ENCODE assay signal across 16 mouse cellular contexts in genomic region chr1:83401079-83401478, GRCm38 (mm10). TPM values are rescaled to one million over a fixed set of nuclear protein-coding genes. Genes with fewer than 3 reads are reported as not detected.
A peak's percentile ranks its signal among the peaks of the same experiment; 100 is the strongest.
DNase-seq lines count a peak whose midpoint lies in the region.
"Had no signal": no experiment of that assay in that cellular context is flagged by ENCODE, and none has a peak within 500 bp of the region (broad histone marks: within the 10 kb centered on the region; RNA-seq: fewer than 3 reads in every experiment).

No protein-coding gene starts in this region.

- peak; percentile 35 to 50 for DNase-seq in left cerebral cortex, adult 18-20 months (ENCODE audit: low spot score in 2 of 2)
- DNase-seq in left cerebral cortex, adult 11 months (ENCODE audit: low spot score) = no peak
- peak; percentile 57 for DNase-seq in right cerebral cortex, adult 18-20 months
- no peak for DNase-seq in right cerebral cortex, postnatal 4 days
- peak; percentile 79 for DNase-seq in brain, adult 2 months (ENCODE audit: low read depth, low spot score)
- peak; percentile 65 for DNase-seq in telencephalon, adult 2 months (ENCODE audit: low read depth, low spot score)
- no peak for DNase-seq in testis, postnatal 14 days (ENCODE audit: low spot score)
- DNase-seq: adrenal gland, adult 2 months; adrenal gland, postnatal 10 days; adrenal gland, postnatal 25 days; cerebellum, adult 11-12 months; cerebellum, adult 2 months; cerebellum, adult 9-10 months; cerebellum, postnatal 10 days; cerebellum, postnatal 25 days had no signal

RNA-seq across cellular contexts. Expression of gene Sphkap, which starts 6.9 kb away (rescaled TPM):
- 100 to 1,000 TPM; 161 to 165 TPM for total RNA-seq in left cerebral cortex, adult 18-20 months (2021)
- total RNA-seq: MEL had no signal

Comparison
In these comparisons a context has a peak if more than half of its experiments do, and no peak if none do; other contexts are left out.
1. DNase-seq: peak in left cerebral cortex, adult 18-20 months (2 of 2), right cerebral cortex, adult 18-20 months (single experiment), brain, adult 2 months (single experiment) and telencephalon, adult 2 months (single experiment); none in left cerebral cortex, adult 11 months (single experiment), right cerebral cortex, postnatal 4 days (single experiment) and testis, postnatal 14 days (single experiment).